Mouse (Mus musculus): Measurements from ENCODE around the gene Nacad.

DNA sequence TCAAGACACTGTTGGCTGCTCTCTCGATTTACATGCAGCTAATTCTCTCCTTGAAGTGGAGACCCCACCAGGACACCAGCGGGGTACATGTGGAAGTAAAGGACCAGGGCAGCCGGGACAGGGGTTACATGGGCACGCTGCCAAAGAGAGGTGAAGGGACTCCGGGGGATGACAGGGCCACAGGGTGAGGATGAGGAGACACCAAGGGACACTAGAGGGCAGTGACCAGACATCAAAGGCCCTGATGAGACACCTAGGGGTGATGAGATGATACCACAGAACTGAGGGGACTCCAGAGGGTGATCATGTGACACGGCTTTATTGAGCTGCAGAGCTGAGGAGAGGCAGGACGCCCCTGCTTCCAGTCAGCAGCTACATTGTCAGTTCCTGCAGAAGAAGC, 8.3 kb downstream of the Nacad start:
- TF ChIP-seq POLR2A (IDR thresholded peaks at IDR 0.05; ENCODE audit: insufficient read depth, low read length) (no peak), CTCF (IDR thresholded peaks at IDR 0.05; ENCODE audit: low read depth, low read length) (no peak), EP300 (IDR thresholded peaks at IDR 0.05; ENCODE audit: insufficient read depth, low read depth, low read length) (no peak)
